Mouse (Mus musculus) left cerebral cortex, adult 11 months (tissue): Measurements from ENCODE around the gene Icam4.
A peak's percentile ranks its signal among the peaks of the same experiment; 100 is the strongest.

Experiments
- DNase-seq: peaks from one replicate; pipeline ENCODE4 v3.0.0; 2022; ENCODE audit warnings: low spot score

Gene Icam4

DNA sequence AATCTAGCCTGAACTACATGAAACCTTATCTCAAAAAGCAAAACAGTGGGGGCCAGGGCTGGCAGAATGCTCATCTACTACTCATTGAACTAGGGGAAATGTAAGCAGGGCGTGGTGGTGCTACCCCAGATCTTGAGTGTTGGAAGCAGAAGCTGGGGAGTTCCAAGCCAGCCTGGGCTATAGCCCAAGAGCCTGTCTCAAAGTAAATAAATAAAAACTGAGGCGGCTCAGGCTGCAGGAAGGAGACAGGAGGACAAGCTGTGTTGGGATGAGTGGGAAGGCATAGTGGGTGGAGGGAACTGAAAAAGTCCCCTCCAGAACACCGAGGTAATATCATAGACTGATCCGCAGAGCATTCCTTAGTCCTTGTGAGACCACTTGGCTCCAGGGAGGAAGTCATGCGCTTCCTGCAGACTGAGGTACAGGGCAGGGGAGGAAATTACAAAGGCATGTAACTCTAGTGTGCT lies 17.3 kb upstream of the Icam4 start:
- DNase-seq = no peak

DNA sequence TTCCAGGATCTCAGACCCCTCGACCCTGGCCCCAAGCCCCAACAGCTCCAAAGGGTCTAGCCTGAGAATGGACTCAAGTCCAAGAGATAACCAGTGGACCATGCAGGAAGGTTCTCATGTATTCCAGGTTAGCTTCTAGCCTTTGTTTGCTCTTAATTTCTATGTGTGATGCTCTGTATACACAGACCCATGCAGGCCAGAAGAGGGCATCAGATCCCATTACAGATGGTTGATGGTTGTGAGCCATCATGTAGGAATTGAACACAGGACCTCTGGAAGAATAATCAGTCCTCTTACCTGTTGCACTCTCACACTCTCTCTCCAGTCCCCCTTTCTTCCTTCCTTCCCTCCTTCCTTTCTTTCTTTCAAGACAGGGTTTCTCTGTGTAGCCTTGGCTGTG lies 16.8 kb upstream of the Icam4 start:
- no peak for DNase-seq

DNA sequence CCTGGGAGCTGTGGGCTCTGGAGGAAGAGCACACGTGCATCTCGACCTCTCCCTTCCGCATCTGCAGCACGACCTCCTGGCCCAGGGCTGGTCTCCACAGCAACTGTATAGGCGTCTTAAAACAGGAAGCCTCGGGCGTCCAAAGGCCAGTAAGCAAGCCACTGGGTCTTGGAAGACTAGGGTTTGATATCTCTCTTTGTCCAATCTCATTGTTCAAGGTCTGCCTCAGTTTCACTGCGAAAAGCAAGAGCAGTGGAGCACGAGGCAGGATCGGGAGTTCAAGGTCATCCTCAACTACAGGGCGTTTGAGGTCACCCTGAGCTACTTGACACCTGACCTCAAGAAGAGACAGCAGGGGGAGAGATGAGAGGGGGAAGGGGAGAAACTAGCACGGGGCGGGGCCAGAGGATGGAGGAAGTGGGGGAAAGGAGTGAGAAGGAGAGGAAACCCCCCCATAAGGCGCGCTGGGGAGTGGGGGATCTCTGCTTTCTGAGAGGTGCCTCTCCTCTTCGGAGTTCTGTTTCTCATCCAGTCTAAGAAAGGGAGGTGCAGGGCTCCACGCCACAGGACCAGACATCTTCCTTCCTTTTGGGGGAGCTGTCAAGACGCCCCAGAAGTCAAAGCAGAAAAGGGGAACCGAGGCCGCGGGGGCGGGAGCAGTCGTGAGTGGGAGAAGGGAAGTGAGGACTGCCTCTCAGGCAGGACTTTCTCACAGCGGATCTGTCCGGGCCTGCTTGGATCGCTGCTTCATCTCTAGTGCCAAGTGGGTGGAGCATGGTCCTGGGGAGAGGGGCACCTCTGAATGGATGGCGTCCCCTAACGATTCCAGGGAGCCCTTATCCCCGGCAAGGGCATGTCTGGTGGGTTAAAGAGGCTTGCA lies 14.2 kb upstream of the Icam4 start:
- no peak for DNase-seq

DNA sequence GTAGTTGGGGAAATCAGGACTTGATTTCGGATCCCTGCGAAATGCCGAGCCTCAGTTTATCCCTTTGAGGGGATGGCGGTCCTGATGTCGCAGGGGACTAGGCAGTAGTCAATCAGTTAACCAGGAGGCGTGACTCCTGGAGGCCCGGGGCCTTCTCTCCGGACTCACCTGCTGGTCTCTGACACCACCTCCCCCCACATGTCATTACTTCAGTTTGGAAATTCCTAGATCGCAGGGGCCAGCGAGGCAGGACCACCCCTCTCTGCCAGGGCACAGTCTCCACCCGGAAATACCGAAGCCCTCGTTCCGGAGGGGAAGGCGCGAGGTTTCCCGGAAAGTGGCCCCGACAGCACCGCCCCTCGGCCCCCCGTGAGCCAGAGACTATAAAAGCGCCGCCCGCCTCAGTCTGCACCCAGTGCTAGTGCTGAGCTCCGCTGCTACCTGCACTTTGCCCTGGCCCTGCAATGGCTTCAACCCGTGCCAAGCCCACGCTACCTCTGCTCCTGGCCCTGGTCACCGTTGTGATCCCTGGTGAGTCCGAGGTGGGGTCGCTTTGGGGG lies 13.5 kb upstream of the Icam4 start, which contains the start of gene Icam1:
Gene Icam1, plus strand, starts transcription at position 415 of the 560 bp plus-strand sequence.
- DNase-seq = no peak

DNA sequence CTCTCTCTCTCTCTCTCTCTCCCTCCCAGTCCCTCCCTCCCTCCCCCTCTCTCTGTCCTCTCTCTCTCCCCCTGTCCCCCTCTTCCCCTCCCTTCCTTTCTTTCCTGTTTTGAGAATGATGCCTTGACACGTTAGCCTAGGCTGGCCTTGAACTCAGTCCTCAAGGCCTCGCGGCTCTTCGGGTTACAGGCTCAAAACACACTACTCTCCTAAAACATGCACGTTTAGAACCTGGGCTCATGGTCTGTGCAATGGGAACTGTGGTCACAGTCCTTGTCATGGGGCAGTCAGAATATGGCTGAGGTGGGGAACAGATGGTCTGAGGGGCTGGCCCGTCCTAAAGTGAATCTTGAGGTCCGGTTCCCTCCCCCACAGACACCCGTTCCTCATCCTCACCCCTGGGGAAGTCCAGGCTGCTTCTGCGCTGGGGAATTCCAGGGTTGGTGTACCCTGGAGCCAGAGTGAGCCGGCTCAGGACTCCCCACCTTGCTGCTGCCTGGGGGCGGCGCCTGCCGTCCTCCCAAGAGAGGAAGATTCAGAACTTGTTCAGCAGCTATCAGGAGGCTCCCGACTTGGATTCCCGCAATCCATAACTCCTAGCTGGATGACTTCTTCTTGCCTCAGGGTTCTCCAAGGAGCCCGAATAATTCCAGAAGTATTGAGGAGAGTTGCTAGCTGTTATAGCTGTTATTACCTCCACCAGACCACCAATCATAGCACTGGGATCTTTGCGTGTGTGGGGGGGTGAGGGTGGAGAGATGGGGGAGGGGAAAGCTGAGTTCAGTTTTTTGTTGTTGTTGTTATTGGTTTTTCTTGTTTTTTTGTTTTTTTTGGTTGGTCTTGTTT lies 12.6 kb upstream of the Icam4 start:
- no peak for DNase-seq

DNA sequence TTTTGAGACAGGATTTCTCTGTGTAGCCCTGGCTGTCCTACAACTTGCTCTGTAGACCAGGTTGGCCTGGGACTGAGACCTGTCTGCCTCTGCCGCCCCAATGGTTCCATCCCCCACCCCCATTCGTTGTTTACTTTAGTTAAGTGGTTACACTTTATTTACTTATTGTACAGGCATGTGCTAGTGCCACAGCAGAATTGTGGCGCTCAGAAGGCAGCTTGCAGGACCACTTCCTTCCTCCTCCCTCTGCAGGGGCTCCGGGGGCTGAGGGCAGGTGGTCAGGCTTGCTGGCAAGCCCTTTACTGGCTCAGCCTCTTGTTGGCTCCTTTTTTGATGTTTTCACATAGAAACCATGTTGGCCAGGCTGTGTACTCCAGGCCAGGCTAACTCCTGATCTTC lies 12.0 kb upstream of the Icam4 start:
- no peak for DNase-seq

DNA sequence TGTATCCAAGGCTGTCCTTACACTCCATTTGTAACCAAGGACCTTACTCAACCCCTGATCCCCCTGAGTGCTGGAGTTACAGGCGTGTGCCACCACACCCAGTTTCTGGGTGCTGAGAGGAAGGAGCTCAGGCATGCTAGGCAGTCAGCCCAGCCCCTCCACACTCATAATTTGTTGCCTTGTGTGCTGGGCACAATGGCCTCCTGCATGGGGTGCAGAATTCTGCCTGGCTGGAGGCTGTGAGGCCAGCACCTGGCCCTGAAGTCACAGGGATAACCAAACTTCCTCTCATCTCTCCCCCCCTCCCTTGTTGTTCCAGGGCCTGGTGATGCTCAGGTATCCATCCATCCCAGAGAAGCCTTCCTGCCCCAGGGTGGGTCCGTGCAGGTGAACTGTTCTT lies 10.6 kb upstream of the Icam4 start:
- DNase-seq = no peak

DNA sequence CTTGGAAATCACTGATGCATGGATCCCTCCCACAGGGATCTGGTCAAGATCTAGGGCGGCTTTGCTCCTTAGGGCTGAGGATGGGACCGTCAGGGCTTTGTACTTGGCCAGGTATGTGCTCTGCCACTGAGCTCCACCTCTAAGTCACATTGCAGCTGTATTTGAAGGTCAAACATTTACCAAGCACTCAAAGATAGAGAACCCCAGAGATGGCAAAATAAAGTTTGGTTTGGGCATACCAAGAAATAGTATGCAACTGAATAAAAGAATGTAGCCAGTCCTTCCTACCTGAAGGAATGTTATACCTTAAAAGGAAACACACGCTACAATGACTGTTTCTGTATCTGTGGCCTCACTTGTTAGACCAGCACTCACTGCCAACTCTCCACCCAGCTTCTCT lies 7.8 kb upstream of the Icam4 start:
- DNase-seq = no peak

DNA sequence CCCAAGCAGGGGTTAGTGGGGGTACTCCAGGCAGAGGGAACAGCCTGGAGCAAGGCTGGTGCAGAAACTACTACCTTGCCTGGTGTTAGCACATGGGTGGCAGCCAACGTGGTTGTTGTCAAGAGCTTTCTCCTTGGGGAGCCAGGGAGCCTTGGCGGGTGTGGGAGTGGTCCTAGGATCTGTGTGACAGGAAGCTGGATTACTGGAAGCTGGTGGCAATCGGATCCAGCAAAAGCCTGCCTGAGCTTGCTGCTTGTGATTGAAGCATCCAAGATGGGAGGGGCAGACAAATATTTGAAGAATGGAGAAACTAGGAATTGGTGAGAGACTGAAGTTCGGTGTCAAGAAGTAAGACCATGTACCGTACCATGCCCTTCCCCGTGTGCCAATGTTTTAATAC lies 6.9 kb upstream of the Icam4 start:
- no peak for DNase-seq

DNA sequence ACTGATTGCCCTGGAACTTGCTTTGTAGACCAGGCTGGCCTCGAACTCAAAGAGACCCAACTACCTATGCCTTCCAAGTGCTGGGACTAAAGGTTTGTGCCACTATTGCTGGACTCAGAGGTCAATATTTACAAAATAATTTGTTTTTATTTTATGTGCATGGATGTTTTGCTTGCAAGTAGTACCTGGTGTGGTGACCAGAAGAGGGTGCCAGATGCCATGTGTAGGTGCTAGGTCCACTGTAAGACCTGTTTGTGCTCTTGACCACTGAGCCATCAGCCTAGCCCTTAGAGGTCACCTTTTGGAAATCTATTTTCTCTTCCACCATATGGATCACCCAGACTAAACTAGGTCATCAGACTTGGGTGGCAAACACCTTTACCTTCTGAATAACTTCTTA lies 6.4 kb upstream of the Icam4 start:
- DNase-seq = no peak

DNA sequence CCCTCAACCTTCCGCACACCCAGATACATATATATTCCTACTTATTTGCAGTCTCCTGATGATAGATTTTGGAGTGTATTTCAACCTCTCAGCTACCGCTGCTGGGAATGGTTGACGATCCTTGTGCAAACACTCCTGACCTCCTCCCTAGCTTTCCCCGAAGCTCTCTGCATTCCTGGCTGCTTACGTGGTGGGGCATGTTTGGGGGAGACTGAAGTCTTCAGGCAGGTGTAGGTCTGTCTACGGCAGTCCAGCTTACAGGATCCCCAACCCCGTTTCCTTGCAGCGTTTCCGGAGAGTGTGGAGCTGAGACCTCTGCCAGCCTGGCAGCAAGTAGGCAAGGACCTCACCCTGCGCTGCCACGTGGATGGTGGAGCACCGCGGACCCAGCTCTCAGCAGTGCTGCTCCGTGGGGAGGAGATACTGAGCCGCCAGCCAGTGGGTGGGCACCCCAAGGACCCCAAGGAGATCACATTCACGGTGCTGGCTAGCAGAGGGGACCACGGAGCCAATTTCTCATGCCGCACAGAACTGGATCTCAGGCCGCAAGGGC lies 3.8 kb upstream of the Icam4 start:
- no peak for DNase-seq

DNA sequence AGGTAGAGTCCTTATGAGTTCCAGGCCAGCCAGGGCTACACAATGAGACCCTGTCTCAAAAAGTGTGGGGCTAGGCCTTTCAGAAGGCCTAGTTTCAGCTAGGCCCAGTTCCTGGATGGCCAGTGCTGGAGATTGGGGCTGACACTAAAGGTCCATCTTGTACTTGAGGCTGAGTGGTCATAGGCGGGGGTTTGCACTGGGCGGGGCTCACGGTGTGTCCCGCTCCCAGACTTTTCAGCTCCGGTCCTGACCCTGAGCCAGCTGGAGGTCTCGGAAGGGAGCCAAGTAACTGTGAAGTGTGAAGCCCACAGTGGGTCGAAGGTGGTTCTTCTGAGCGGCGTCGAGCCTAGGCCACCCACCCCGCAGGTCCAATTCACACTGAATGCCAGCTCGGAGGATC lies 2.3 kb upstream of the Icam4 start:
- no peak for DNase-seq

DNA sequence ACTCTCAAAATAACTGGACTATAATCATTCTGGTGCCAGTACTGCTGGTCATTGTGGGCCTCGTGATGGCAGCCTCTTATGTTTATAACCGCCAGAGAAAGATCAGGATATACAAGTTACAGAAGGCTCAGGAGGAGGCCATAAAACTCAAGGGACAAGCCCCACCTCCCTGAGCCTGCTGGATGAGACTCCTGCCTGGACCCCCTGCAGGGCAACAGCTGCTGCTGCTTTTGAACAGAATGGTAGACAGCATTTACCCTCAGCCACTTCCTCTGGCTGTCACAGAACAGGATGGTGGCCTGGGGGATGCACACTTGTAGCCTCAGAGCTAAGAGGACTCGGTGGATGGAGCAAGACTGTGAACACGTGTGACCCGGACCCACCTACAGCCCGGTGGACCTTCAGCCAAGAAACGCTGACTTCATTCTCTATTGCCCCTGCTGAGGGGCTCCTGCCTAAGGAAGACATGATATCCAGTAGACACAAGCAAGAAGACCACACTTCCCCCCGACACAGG lies 1.3 kb upstream of the Icam4 start:
- no peak for DNase-seq

DNA sequence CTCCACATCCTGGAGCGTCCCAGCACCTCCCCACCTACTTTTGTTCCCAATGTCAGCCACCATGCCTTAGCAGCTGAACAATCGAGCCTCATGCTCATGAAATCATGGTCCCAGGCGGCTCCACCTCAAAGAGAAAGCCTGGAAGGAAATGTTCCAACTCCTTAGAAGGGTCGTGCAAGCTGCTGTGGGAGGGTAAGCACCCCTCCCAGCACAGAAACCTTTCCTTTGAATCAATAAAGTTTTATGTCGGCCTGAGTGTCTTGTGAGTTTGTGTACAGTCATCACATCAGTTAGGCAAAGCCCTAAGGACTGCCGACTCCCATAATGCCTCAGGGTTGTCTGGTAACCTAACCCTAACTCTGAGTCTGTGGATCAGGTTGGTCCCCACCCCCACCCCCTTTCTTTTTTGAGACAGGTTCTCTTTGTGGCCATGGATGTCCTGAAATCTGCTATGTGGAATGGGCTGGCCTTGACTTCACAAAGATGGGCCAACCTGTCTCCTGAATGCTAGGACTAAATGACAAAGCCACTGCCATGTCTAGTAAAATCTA lies 538 bp upstream of the Icam4 start:
- no peak for DNase-seq

DNA sequence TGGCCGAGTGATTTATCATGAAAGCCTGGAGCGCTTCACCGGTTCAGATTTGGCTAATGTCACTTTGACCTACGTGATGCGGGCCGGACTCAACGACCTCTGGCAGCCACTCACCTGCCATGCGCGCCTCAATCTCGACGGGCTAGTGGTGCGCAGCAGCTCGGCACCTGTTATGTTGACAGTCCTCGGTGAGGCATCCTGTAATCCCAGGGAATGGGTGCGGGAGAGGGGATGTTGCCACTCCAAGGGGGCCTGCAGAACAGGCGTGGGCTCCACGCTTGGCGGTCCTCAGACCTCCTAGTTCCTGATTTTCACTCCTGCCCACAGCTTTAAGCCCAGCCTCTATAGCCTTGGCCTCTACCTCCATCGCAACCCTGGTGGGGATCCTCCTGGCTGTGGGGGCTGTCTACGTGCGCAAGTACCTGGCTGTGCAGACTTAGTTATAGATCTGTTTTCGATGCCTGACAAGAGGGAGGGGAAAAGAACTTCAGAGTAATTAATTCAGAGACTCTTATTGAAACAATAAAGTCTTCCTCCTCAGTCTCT lies 955 bp downstream of the Icam4 start:
- no peak for DNase-seq

DNA sequence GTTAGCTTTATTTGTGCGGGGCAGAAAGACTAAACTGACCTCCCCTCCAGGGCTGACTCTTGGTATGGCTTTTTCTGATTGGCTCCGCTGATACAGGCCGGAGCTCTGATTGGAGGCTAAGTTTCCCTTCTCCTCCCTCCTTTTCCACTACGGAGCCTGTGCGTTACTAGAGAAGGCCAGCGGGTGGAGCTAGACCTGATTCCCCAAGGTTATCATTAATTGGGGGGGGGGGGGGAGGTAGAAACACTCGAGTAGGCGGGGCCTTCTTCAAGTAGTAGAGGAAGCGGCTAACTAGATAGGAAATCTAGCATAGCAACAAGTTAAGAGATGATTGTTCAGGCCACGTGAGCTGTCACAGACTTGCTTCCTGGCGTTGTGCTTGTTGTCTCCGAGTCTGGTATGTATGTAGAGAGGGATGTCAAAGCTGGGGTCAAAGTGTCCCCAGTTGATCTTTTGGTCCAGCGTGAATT lies 1.6 kb downstream of the Icam4 start:
- DNase-seq = peak; percentile 84

DNA sequence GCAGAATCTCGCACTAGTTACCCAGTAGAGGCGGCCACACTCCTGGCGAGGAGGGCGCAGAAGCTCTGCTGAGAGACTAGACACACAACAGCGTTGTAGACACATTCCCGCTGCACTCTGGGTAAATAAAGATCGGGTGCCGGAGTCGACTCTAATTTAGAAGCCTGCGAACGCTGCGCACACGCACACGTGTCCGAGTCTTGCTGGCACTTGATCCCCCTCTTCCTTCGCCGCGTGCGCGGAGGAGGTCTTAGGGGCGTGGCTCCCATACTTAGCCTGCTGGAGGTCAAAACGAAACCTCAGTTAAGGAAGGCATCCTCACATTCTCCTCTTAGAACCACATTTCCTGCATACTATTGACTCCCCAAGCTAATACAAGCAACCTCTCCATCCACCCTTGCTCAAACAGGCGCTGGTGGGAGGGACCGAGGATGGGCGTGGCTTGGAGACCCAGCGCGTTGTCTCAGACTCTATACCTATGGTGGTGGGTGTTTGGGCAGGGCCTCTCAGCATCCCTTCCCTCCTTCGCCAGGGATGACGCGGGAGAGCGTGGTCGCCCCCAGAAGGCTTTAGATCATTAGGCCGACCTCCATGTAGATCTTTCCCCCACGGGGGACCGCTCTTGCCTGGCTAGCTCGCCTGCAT lies 2.2 kb downstream of the Icam4 start:
- peak; percentile 83 for DNase-seq

DNA sequence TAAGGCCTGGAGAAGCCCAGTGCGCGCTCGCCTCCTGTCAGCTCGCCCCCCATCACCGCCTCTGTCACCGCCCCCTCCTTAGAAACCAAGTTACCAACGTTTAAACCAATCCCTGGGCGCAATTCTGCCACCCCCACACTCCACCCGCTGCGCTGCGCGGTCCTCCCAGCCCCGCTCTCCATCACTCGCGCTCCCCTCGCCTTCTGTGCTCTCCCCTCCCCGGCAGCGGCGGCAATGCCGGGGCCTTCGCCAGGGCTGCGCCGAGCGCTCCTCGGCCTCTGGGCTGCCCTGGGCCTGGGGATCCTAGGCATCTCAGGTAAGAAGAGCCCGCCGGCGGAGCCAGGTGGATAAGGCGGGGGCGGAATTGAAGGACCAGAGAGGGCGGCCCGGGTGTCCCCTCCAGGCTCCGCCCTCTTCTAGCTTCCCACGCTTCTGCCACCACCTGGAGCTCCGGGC lies 2.8 kb downstream of the Icam4 start, which contains the start of gene Icam5:
Gene Icam5, plus strand, starts transcription at position 178 of the 456 bp plus-strand sequence.
- DNase-seq = peak; percentile 82

DNA sequence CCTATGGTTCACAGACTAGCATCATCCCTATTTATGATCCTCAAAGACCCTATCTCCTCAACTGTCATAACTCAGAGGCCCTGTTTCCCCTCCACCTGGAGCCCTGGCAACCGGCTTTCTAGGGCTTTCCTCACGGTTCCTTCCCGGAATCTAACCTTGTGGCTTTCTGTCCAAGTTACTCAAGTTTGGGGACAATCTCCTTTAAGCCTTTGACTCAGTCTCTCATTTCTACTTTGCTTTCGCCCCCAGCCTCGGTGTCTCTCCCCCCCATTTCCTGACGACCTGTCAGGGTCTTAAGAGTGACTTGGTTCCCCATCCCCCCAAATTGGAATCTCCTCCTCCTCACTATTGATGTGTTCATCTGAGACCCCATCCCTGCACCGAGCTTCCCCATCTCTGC lies 3.3 kb downstream of the Icam4 start:
- DNase-seq = no peak

DNA sequence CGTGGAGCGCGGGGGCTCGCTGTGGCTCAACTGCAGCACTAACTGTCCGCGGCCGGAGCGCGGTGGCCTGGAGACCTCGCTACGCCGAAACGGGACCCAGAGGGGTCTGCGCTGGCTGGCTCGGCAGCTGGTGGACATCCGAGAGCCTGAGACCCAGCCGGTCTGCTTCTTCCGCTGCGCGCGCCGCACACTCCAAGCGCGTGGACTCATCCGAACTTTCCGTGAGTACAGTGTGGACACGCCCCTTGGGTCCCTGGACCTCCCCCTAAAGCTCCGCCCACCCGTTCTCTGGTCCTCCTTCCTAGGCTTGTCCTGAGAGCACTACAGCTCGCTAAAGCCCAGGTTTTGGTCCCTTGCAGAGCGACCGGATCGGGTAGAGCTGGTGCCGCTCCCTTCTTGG lies 4.0 kb downstream of the Icam4 start:
- no peak for DNase-seq
